Mouse (Mus musculus) lung, embryonic 14.5 days (tissue): ENCODE data around the gene Myh7b. TPM values are rescaled to one million over a fixed set of nuclear protein-coding genes. Genes with fewer than 3 reads are reported as not detected.
"Not testable (repeated sequence)": the region's sequence is repeated elsewhere in the genome, so short reads cannot be mapped to it uniquely, and the experiment has no call there.

Experiments
- ATAC-seq: fragments of 200-750 bp; cut with Nextera tagmentation; 2 replicates; pipeline ENCODE4 v1.8.0; 2017; ENCODE audit warnings: mild to moderate bottlenecking, moderate TSS enrichment, moderate library complexity; ENCODE audit not compliant: insufficient read depth
- DNase-seq: peaks from one replicate; pipeline ENCODE4 v3.0.0-alpha.2; 2015
- H3K27ac ChIP-seq: fragments of 300-500 bp; sonication (generic); 2 replicates; pipeline ENCODE4 v1.5.1; 2014; ENCODE audit warnings: low read depth, mild to moderate bottlenecking, moderate library complexity
- H3K27me3 ChIP-seq: fragments of 300-500 bp; sonication (generic); 2 replicates; pipeline ENCODE4 v1.6.1; 2014; ENCODE audit warnings: low read length, control low read depth; ENCODE audit not compliant: insufficient read depth
- H3K36me3 ChIP-seq: fragments of 300-500 bp; sonication (generic); 2 replicates; pipeline ENCODE4 v1.6.1; 2014; ENCODE audit warnings: control low read depth; ENCODE audit not compliant: insufficient read depth
- H3K4me1 ChIP-seq: fragments of 300-500 bp; sonication (generic); 2 replicates; pipeline ENCODE4 v1.6.1; 2014; ENCODE audit warnings: antibody characterized with exemption, control low read depth; ENCODE audit not compliant: insufficient read depth
- H3K4me2 ChIP-seq: fragments of 300-500 bp; sonication (generic); 2 replicates; pipeline ENCODE4 v1.6.1; 2014; ENCODE audit warnings: mild to moderate bottlenecking
- H3K4me3 ChIP-seq: fragments of 300-500 bp; sonication (generic); 2 replicates; pipeline ENCODE4 v1.5.1; 2014; ENCODE audit warnings: low read depth, low read length
- H3K9ac ChIP-seq: fragments of 300-500 bp; sonication (generic); 2 replicates; pipeline ENCODE4 v1.6.1; 2014
- H3K9me3 ChIP-seq: fragments of 300-500 bp; sonication (generic); 2 replicates; pipeline ENCODE4 v1.6.1; 2016; ENCODE audit warnings: low read depth, low read length, control low read depth
- CTCF ChIP-seq: IDR thresholded peaks from 2 replicates; pipeline ENCODE4 v1.5.1; 2016; ENCODE audit warnings: antibody characterized with exemption, low read depth
- WGBS: fragments of 180-500 bp; shearing (Covaris S2); extraction: QIAGEN DNeasy Blood & Tissue Kit; methylation state at CpG from one replicate; pipeline ENCODE4 v1.1.7; 2014; 5-methylcytosine and 5-hydroxymethylcytosine counted together
- polyA plus RNA-seq: library from polyadenylated mRNA; unstranded; fragments of >200 nt; fragmentation: Nextera tagmentation; extraction: Ambion mirVana; gene quantifications from 2 replicates; pipeline ENCODE4 v1.2.1, GENCODE M21; 2014

Myh7b gene
- polyA plus RNA-seq, 1 experiment from 2014 or later: 0.36 TPM

DNA sequence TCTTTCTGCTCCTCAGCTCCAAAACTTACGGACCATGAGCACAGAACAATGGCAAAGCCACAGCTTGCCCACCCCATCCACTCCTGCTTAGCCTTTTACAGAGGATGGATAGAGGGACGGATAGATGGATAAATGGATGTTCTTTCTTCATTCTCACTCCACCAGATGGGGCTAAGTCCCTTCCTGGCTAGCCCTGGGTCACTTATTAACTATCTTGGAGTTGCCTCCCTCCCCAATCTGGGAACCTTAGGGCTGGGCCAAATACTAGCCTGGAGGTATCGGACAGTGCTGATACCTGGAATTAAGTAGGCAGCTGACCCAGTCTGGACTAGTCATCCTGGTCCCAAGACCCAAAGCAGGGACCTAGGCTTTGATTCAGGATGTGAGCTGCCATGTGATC, 7.3 kb upstream of the Myh7b start:
- H3K27ac ChIP-seq: no peak overlapping the region
- WGBS: 58% methylated on average over 3 of the region's 3 CpGs
- DNase-seq: no peak

GRCm38 (mm10) chr2:155604560-155605235, 6.3 kb upstream of the Myh7b start:
- Histone ChIP-seq H3K9me3 (no peaks in the 10 kb centered on the region), H3K9ac (no peak overlapping the region), H3K27me3 (no peaks in the 10 kb centered on the region), H3K27ac (no peak overlapping the region), H3K4me3 (no peak overlapping the region), H3K36me3 (no peaks in the 10 kb centered on the region), H3K4me1 (no peaks in the 10 kb centered on the region), H3K4me2 (no peak overlapping the region)
- WGBS: 37% methylated on average over 10 of the region's 10 CpGs
- no peak for TF ChIP-seq CTCF
- DNase-seq (no peak), ATAC-seq (peak; percentile 49; the same call in 1 of the 2 replicates)

More for the DNA sequence above, 7.3 kb upstream of the Myh7b start:
- no peaks in the 10 kb centered on the region for H3K4me1 ChIP-seq
- H3K27me3 ChIP-seq: no peaks in the 10 kb centered on the region
- no peak overlapping the region for H3K4me2 ChIP-seq
- H3K4me3 ChIP-seq: no peak overlapping the region
- H3K9me3 ChIP-seq: no peaks in the 10 kb centered on the region
- no peak for ATAC-seq
- no peaks in the 10 kb centered on the region for H3K36me3 ChIP-seq
- TF ChIP-seq CTCF: no peak
- no peak overlapping the region for H3K9ac ChIP-seq

GRCm38 (mm10) chr2:155605236-155605589, 5.8 kb upstream of the Myh7b start:
- not testable (repeated sequence) for H3K36me3 ChIP-seq, H3K4me3 ChIP-seq, H3K4me2 ChIP-seq, H3K9ac ChIP-seq, H3K27ac ChIP-seq, H3K27me3 ChIP-seq, H3K9me3 ChIP-seq, H3K4me1 ChIP-seq, ATAC-seq, DNase-seq
- WGBS: 72% methylated on average over 4 of the region's 4 CpGs

- no peak for TF ChIP-seq CTCF
- no peaks in the 10 kb centered on the region for H3K9me3 ChIP-seq
- H3K27me3 ChIP-seq: no peaks in the 10 kb centered on the region
- no peak overlapping the region for H3K9ac ChIP-seq
- no peaks in the 10 kb centered on the region for H3K4me1 ChIP-seq
- H3K4me3 ChIP-seq: no peak overlapping the region
- DNase-seq (no peak), ATAC-seq (no peak)
- H3K27ac ChIP-seq: no peak overlapping the region
- no peaks in the 10 kb centered on the region for H3K36me3 ChIP-seq
- WGBS: 73% methylated on average over 4 of the region's 4 CpGs
- H3K4me2 ChIP-seq: no peak overlapping the region
Measured at GRCm38 (mm10) chr2:155606360-155606759, 4.7 kb upstream of the Myh7b start.

DNA sequence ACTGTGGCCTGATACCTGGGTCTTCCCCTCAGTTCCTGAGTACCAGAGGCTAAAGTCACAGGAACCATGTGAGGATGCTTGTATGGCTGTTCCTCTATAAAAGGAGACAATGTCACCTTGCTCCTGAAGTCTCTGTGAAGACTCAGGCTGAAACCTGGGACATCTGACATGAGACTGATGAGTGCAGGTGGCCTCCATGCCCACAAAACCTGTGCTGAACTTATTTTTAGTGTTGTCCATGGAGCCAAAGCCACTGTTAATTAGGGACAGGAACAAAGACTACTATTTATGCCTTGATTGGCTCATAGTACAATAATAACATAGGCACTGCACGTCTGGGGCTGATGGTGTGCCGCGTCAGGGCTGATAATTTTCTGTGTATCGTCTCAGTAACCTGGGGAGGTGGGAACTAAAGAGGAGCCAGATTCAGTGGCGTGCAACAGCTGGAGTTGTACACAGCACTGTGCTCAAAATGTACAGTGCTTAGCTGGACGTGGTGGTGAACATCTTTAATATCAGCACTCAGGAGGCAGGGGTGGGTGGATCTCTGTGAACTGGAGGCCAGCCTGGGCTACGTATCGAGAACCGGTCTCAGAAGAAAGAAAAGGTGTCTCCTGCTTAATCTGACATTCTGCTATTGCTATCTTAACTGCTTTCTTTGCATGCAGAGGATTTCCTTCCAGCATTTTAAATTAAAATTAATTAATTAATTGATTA, 980 bp downstream of the Myh7b start:
- Histone ChIP-seq H3K36me3 (no peaks in the 10 kb centered on the region), H3K9ac (no peak overlapping the region), H3K27ac (no peak overlapping the region), H3K4me3 (no peak overlapping the region), H3K4me1 (peaks cover 4% of the 10 kb centered on the region; the same call in 1 of the 2 replicates), H3K27me3 (0 out of 2 replicates have a peak, but pooled peaks cover 4% of the 10 kb centered on the region), H3K9me3 (no peaks in the 10 kb centered on the region), H3K4me2 (no peak overlapping the region)
- no peak for TF ChIP-seq CTCF
- DNase-seq (no peak), ATAC-seq (no peak)
- 80% methylated on average over 9 of the region's 9 CpGs for WGBS

GRCm38 (mm10) chr2:155613326-155613755, 2.3 kb downstream of the Myh7b start:
- peak; percentile 81 for DNase-seq
- Histone ChIP-seq H3K36me3 (no peaks in the 10 kb centered on the region), H3K4me2 (peak overlapping the region; percentile 58), H3K27me3 (0 out of 2 replicates have a peak, but pooled peaks cover 4% of the 10 kb centered on the region), H3K27ac (no peak overlapping the region), H3K4me3 (peak overlapping the region; percentile 23), H3K9me3 (no peaks in the 10 kb centered on the region), H3K4me1 (peaks cover 4% of the 10 kb centered on the region; the same call in 1 of the 2 replicates), H3K9ac (no peak overlapping the region)
- peak; percentile 98 for ATAC-seq
- no peak for TF ChIP-seq CTCF
- 3% methylated on average over 20 of the region's 20 CpGs for WGBS

DNA sequence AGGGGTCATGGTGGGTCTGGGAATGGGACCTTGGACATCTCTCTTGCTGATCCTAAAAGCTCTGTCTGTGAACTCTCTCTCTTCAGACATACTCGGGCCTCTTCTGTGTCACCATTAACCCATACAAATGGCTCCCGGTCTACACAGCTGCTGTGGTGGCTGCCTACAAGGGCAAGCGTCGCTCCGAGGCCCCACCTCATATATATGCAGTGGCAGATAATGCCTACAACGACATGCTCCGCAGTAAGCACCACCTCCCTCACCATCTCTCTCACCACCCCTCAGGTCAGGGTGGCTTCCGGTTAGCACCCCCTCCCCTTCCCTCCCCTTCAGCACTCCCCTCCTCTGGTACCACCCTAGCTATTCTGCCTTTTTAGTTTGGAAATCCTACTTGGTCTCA, 2.9 kb downstream of the Myh7b start:
- Histone ChIP-seq H3K36me3 (no peaks in the 10 kb centered on the region), H3K9ac (no peak overlapping the region), H3K27me3 (0 out of 2 replicates have a peak, but pooled peaks cover 4% of the 10 kb centered on the region), H3K4me1 (peaks cover 4% of the 10 kb centered on the region; the same call in 1 of the 2 replicates), H3K27ac (no peak overlapping the region), H3K9me3 (no peaks in the 10 kb centered on the region), H3K4me3 (peak overlapping the region; percentile 23; the same call in 1 of the 2 replicates), H3K4me2 (peak overlapping the region; percentile 58)
- 58% methylated on average over 8 of the region's 8 CpGs for WGBS
- DNase-seq: no peak
- ATAC-seq: peak; percentile 22; the same call in 1 of the 2 replicates
- TF ChIP-seq CTCF: no peak
